Mouse (Mus musculus): Measurements from ENCODE around the gene Slc34a3. TPM values are rescaled to one million over a fixed set of nuclear protein-coding genes. Genes with fewer than 3 reads are reported as not detected.
"Not testable (repeated sequence)": the region's sequence is repeated elsewhere in the genome, so short reads cannot be mapped to it uniquely, and the experiment has no call there.

The Slc34a3 gene
- polyA plus RNA-seq, 1 experiment from 2014 or later = not detected

DNA sequence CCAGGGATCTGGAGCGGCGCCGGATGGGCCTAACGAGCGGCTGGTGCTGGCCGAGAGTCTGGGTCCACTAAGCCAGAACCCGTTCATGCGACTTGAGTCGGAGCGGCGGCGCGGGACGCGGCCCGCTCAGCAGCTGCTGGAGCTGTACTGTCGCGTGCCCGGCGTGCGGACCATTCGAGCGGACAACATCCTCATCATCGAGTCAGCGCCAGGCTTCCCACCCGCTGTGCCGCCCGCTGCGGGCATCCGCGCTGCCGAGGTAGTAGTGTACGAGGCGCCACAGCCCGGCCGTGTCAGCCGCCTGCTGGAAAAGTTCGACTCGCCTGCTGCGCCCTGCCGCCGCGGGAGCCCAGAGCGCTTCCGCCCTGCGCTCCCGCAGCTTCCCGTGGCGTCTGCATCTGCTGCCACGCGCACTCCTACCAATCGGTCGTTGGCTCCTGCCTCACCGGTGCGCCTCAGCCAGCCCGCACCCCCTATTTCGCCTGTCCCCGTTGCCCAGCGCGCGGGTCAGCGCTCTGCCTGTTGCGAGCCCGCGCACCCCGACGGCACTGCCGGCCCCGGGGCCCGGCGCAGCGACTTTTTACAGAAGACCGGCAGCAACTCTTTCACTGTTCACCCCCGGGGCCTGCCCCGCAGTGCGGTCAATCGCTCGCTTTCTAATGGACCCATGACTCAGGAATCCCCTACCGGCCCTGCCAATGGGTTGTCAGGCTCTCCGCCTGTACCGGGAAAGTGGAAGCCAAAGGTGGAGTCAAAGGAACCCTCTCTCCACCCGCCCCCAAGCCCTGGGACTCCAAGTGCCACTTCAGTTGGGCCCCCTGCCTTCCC lies 28.8 kb upstream of the Slc34a3 start:
- peaks cover 1% of the 10 kb centered on the region for H3K36me3 ChIP-seq
- peaks cover 41% of the 10 kb centered on the region for H3K4me1 ChIP-seq
- H3K9me3 ChIP-seq (replicated peaks) = no peaks in the 10 kb centered on the region
- peak overlapping the region; percentile 85 for H3K4me3 ChIP-seq
- peak; percentile 58 for DNase-seq (ENCODE audit: low spot score)
- peak overlapping the region; percentile 80 for H3K27ac ChIP-seq
- WGBS = under 1% methylated on average over 82 of the region's 82 CpGs
- peaks cover 29% of the 10 kb centered on the region for H3K27me3 ChIP-seq (ENCODE audit: low read depth, poor library complexity, severe bottlenecking)

DNA sequence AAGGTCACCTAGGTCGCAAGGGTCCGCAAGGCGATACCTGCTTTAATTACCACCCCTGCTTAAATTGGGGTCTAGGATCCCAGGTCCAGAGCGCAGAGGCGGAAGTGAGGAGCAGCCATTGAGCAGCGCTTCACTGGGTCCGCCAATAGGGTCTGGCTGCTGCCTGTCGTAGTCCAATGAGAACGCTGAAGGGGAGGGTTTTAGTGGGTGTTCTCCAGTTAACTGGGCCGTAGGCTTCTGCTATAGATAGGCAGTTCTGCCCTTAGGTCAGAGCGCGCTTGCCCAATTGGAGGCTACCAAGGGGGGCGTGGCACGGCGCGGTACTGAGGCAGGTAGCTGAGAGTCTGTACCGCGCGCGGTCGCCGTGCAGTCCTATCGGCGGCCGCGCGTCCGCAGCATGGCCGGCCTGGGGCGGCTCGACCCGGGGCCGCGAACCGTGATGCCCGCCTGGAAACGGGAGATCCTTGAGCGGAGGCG lies 28.2 kb upstream of the Slc34a3 start, which contains the start of gene Tprn:
Gene Tprn (plus strand): TSS at position 328 of the 477 bp plus-strand sequence.
- peak within 1 kb of the TSS; percentile 85 for H3K4me3 ChIP-seq
- peak; percentile 90 for DNase-seq (ENCODE audit: low spot score)
- no peaks in the 10 kb centered on the region for H3K9me3 ChIP-seq (replicated peaks)
- peaks cover 41% of the 10 kb centered on the region for H3K4me1 ChIP-seq
- peaks cover 29% of the 10 kb centered on the region for H3K27me3 ChIP-seq (ENCODE audit: low read depth, poor library complexity, severe bottlenecking)
- H3K36me3 ChIP-seq = no peaks in the 10 kb centered on the region
- under 1% methylated on average over 39 of the region's 39 CpGs for WGBS
- H3K27ac ChIP-seq = peak within 1 kb of the TSS; percentile 80

DNA sequence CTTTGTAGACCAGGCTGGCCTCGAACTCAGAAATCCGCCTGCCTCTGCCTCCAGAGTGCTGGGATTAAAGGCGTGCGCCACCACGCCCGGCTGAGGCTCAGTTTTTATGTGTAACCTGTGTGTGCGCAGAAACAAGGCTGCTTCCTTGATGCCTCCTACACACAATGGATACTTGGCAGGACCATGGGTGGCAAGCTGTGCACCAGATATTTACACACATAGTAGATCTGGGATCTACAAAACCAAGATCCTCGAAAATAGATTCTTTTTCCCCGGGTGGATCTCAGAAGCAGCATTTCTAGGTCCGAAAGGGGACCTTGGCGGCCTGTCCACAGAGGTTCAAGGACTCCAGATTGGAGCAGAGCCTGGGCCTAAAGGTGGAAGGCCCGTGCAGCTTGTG lies 27.7 kb upstream of the Slc34a3 start:
- peaks cover 41% of the 10 kb centered on the region for H3K4me1 ChIP-seq
- DNase-seq (ENCODE audit: low spot score) = no peak
- peaks cover 29% of the 10 kb centered on the region for H3K27me3 ChIP-seq (ENCODE audit: low read depth, poor library complexity, severe bottlenecking)
- H3K27ac ChIP-seq = peak overlapping the region; percentile 80
- H3K9me3 ChIP-seq (replicated peaks) = no peaks in the 10 kb centered on the region
- H3K4me3 ChIP-seq = peak overlapping the region; percentile 85
- no peaks in the 10 kb centered on the region for H3K36me3 ChIP-seq
- 50% methylated on average over 12 of the region's 12 CpGs for WGBS

DNA sequence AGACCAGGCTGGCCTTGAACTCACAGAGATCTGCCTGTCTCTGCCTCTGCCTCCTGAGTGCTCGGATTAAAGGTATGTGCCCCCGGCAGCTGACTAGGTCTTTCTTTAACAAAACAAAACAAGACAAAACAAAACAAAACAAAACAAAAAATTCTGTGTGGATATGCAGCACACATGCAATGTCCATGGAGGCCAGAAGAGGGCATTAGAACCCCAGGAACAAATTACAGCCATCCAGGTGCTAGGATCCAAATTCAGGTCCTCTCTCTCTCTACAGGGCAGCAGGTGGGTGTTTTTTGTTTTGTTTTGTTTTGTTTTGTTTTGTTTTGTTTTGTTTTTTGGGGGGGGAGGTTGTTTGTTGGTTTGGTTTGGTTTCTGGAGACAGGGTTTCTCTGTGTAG lies 24.7 kb upstream of the Slc34a3 start:
- Histone ChIP-seq H3K9me3 (replicated peaks) (no peaks in the 10 kb centered on the region), H3K27me3 (ENCODE audit: low read depth, poor library complexity, severe bottlenecking) (peaks cover 9% of the 10 kb centered on the region), H3K27ac (no peak overlapping the region), H3K4me3 (no peak overlapping the region), H3K4me1 (peaks cover 35% of the 10 kb centered on the region), H3K36me3 (no peaks in the 10 kb centered on the region)
- 69% methylated on average over 2 of the region's 2 CpGs for WGBS
- DNase-seq (ENCODE audit: low spot score) = no peak

DNA sequence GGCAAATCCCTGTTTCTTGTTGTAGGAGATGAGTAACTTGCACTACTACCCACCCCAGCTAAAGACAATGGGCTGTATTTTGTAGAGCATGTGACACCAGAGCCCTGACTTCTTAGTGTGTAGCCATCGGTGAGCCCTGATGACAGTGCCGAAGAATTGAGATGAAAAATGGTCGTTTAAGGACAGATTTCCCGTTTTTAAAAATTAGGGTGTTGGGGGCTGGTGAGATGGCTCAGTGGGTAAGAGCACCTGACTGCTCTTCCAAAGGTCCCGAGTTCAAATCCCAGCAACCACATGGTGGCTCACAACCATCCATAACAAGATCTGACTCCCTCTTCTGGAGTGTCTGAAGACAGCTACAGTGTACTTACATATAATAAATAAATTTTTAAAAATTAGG lies 23.1 kb upstream of the Slc34a3 start:
- H3K27me3 ChIP-seq (ENCODE audit: low read depth, poor library complexity, severe bottlenecking); H3K9me3 ChIP-seq (replicated peaks); H3K36me3 ChIP-seq; H3K27ac ChIP-seq; H3K4me3 ChIP-seq; DNase-seq (ENCODE audit: low spot score): not testable (repeated sequence)
- 91% methylated on average over 5 of the region's 5 CpGs for WGBS
- peaks cover 23% of the 10 kb centered on the region for H3K4me1 ChIP-seq

DNA sequence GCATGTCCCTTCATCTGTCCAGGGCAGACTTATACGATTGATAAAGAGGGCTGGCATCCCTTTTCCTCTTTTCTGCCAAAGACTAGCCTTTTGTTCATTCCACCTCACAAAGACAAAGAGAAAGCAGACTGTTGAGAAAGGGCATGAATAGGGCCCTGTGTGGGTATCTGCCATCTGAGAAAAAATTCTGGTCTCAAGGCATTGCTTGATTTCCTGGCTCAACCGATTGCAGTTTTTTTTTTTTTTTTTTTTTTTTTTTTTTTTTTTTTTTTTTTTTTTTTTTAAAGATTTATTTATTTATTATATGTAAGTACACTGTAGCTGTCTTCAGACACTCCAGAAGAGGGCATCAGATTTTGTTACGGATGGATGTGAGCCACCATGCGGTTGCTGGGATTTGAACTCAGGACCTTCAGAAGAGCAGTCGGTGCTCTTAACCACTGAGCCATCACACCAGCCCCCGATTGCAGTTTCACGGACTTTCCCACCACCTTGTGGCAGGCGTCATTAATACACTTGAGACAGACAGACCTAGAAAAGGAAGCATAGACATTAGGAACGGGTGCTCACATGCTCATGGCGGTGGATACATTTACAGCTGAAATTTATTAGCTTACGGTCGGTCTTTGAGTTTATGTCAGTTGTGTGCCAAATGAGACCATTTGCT lies 22.4 kb upstream of the Slc34a3 start:
- peak overlapping the region; percentile 79 for H3K4me3 ChIP-seq
- H3K27me3 ChIP-seq (ENCODE audit: low read depth, poor library complexity, severe bottlenecking); DNase-seq (ENCODE audit: low spot score); H3K27ac ChIP-seq; H3K9me3 ChIP-seq (replicated peaks): not testable (repeated sequence)
- peaks cover 18% of the 10 kb centered on the region for H3K4me1 ChIP-seq
- peaks cover 14% of the 10 kb centered on the region for H3K36me3 ChIP-seq
- WGBS = 68% methylated on average over 12 of the region's 12 CpGs

DNA sequence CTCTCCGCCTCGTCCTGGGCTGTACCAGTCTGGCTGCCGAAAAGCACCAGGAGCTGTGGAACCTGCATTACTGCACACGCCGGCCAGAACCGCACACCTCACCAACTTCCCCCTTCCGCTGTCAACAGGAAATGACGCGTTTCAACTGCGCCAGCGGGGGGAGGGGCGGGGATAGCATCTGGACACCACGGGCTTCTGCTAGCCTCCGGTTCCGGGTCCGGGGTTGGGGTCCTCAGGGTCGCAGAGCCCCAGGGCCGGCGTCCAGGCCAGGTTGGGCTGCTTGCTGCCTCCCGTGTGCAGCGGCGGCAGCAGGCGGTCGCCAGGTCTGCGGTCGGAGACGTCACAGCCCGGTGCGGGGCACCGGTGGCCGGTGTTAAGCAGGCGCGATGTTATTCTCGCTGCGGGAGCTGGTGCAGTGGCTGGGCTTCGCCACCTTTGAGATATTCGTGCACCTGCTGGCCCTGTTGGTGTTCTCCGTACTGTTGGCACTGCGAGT lies 21.2 kb upstream of the Slc34a3 start, which contains the start of gene Tmem203:
Gene Tmem203 (plus strand): TSS at position 156 of the 496 bp plus-strand sequence.
- WGBS = under 1% methylated on average over 39 of the region's 39 CpGs
- H3K9me3 ChIP-seq (replicated peaks) = no peaks in the 10 kb centered on the region
- peaks cover 18% of the 10 kb centered on the region for H3K4me1 ChIP-seq
- peaks cover 26% of the 10 kb centered on the region for H3K36me3 ChIP-seq
- peak; percentile 99 for DNase-seq (ENCODE audit: low spot score)
- H3K27ac ChIP-seq = peak within 1 kb of the TSS; percentile 92
- peak within 1 kb of the TSS; percentile 79 for H3K4me3 ChIP-seq
- H3K27me3 ChIP-seq (ENCODE audit: low read depth, poor library complexity, severe bottlenecking) = no peaks in the 10 kb centered on the region

DNA sequence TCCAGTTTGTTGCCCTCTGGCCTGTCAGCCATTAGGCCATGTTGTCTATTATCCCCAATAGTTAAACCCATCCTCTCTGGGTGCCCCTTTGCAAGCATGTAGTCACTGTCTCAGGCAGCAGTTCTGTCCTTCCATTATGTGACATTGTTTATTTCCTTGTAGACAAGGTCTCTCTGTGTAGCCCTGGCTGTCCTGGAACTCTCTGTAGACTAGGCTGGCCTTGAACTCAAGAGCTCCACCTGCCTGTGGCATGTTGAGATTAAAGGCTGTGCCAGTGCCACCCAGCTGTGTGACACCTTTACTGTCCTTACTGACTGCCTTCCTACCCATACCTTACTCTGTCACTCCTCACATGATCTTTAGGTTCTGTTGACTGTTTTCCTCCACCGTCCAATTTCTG lies 18.2 kb upstream of the Slc34a3 start:
- Histone ChIP-seq H3K27me3 (ENCODE audit: low read depth, poor library complexity, severe bottlenecking) (no peaks in the 10 kb centered on the region), H3K4me3 (no peak overlapping the region), H3K27ac (no peak overlapping the region), H3K36me3 (peaks cover 56% of the 10 kb centered on the region), H3K9me3 (replicated peaks) (no peaks in the 10 kb centered on the region), H3K4me1 (peaks cover 18% of the 10 kb centered on the region)
- no peak for DNase-seq (ENCODE audit: low spot score)
- 83% methylated on average over 1 of the region's 1 CpGs for WGBS

DNA sequence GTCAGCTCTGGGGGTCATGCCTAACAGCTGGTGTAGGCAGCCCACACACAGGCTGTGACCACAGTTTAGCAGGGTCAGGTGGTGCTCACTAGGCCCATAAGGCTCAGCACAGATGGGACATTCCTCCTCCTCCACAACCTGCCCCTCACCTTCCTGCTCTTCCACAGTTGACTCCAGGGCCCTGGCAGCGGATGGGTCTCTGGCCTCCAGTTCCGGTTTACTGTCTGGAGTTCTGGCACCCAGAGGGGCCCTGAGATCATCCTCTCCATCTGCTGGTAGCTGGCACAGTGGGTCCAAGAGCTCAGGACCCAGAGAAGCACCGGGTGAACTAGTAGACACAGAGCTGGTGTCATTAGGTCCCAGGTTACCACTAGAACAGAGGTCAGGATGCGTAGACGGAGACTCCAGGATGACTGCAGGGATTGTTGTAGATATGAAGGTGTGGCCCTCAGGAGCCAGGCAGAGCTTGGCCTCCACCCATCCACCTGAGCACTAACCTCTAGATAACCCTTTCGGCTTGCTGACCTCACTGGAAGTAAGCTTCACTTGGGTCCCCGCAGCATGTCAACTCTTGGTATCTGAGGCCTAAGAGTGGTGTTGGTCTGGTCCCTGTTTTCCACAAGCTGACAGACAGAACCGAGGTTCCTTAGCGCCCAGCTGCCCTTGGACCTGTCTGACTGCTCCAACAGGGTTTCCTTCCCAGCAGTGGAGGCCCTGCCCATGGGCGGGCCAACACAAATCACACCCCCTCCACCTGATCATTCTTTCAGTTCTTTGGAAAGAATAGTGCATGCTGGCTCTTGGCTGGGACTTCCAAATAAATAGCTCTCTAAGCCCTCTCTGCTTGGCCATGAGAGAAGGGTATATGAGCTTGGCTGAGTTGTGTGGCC lies 12.3 kb upstream of the Slc34a3 start, which contains the start of gene AL732309.1:
Gene AL732309.1 (minus strand): TSS at position 681 of the 890 bp plus-strand sequence.
- no peak for DNase-seq (ENCODE audit: low spot score)
- no peaks in the 10 kb centered on the region for H3K9me3 ChIP-seq (replicated peaks)
- no peak within 1 kb of the TSS for H3K27ac ChIP-seq
- peaks cover 18% of the 10 kb centered on the region for H3K4me1 ChIP-seq
- H3K27me3 ChIP-seq (ENCODE audit: low read depth, poor library complexity, severe bottlenecking) = peaks cover 31% of the 10 kb centered on the region
- H3K36me3 ChIP-seq = peaks cover 65% of the 10 kb centered on the region
- no peak within 1 kb of the TSS for H3K4me3 ChIP-seq
- 91% methylated on average over 10 of the region's 10 CpGs for WGBS

DNA sequence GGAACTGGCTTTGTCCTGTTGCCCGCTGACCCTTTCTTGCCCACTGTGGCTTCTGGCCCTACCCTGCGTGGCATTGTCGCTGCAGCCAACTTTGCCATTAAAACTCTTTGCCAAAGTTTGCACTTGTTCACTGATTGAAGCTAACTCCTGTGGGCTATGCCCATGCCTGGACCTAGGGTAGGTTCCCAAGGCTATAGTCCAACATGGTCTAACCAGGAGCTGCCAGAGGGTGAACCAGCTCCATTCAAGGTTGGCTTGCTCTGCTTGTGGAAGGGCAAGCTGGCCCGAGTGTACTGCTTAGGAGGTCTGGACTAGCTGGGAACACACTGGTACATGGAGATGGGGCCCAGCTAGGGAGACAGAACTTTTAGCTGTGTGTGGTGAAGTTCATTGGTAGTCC lies 10.0 kb upstream of the Slc34a3 start:
- 87% methylated on average over 4 of the region's 4 CpGs for WGBS
- Histone ChIP-seq H3K27ac (no peak overlapping the region), H3K27me3 (ENCODE audit: low read depth, poor library complexity, severe bottlenecking) (peaks cover 39% of the 10 kb centered on the region), H3K4me1 (peaks cover 31% of the 10 kb centered on the region), H3K9me3 (replicated peaks) (no peaks in the 10 kb centered on the region), H3K4me3 (no peak overlapping the region), H3K36me3 (peaks cover 43% of the 10 kb centered on the region)
- DNase-seq (ENCODE audit: low spot score) = no peak

DNA sequence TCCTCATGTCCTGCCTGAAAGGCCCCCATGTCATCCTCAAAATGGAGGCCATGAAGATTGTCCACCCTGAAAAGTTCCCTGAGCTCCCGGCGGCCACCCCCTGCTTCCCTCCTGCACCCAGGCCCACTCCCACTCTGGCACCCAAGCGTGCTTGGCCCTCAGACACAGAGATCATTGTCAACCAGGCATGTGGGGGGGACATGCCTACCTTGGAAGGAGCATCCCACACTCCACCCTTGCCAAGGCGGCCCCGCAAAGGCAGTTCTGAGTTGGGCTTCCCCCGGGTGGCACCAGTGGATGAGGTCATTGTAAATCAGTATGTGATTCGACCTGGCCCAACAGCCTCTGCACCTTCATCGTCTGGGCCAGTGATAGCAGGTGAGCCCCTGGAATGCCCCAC lies 9.2 kb upstream of the Slc34a3 start:
- Histone ChIP-seq H3K4me3 (peak overlapping the region; percentile 63), H3K36me3 (peaks cover 35% of the 10 kb centered on the region), H3K9me3 (replicated peaks) (no peaks in the 10 kb centered on the region), H3K27me3 (ENCODE audit: low read depth, poor library complexity, severe bottlenecking) (peaks cover 44% of the 10 kb centered on the region), H3K4me1 (peaks cover 31% of the 10 kb centered on the region), H3K27ac (peak overlapping the region; percentile 47; the same call in 1 of the 2 replicates)
- WGBS = 72% methylated on average over 8 of the region's 8 CpGs
- no peak for DNase-seq (ENCODE audit: low spot score)

DNA sequence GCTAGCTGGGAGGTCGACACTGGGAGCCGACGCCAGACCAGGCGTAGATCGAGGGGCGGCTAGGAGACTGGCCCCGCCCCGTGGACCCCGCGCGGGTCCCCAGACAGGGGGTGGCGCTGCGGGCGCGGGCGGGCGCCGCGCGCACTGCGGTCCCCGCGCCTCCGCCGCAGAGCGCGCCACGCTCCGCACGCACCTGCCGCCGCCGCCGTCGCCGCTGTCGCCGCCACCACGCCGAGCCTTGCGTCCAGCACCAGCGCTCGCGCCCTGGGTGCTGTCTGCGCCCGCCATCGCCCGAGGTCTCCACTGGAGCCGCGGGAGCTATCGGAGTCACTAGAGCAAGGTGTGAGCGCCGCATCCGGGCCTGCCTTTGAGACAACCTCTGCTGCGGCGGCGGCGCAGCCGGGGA lies 7.9 kb upstream of the Slc34a3 start, which contains the start of the genes Rnf208 and Cysrt1:
Gene Rnf208 (plus strand): TSS at position 155 of the 406 bp plus-strand sequence.
Gene Cysrt1 (minus strand): TSS at position 352 of the 406 bp plus-strand sequence.
- H3K4me3 ChIP-seq = peak within 1 kb of the TSS; percentile 63
- peaks cover 48% of the 10 kb centered on the region for H3K27me3 ChIP-seq (ENCODE audit: low read depth, poor library complexity, severe bottlenecking)
- H3K9me3 ChIP-seq (replicated peaks) = no peaks in the 10 kb centered on the region
- H3K4me1 ChIP-seq = peaks cover 31% of the 10 kb centered on the region
- DNase-seq (ENCODE audit: low spot score) = peak; percentile 43
- peak within 1 kb of the TSS; percentile 71 for H3K27ac ChIP-seq
- under 1% methylated on average over 59 of the region's 59 CpGs for WGBS
- H3K36me3 ChIP-seq = peaks cover 22% of the 10 kb centered on the region
